ENCODE assay signal across 8 mouse cellular contexts in genomic region chr12:31499314-31500131, GRCm38 (mm10). TPM values are rescaled to one million over a fixed set of nuclear protein-coding genes. Genes with fewer than 3 reads are reported as not detected.
DNase-seq lines count a peak whose midpoint lies in the region; ATAC-seq and TF ChIP-seq lines count a peak whose summit lies in the region.

TSS of gene Cbll1 (minus strand) at chr12:31499616.

- DNase-seq in A20 (ENCODE audit: low read depth, low spot score): peak; percentile 98
- DNase-seq in heart, embryonic 10.5 days (ENCODE audit: low spot score): peak; percentile 97
- DNase-seq in liver: peak; percentile 95
- DNase-seq in spleen, postnatal 4 days (ENCODE audit: low spot score in 2 of 2): peak; percentile 93 to 96

- H3K36me3 ChIP-seq in heart, embryonic 10.5 days: peaks cover under 1% of the 10 kb centered on the region
- H3K36me3 ChIP-seq in kidney, embryonic 15.5 days: peaks cover 3% of the 10 kb centered on the region

- no peaks in the 10 kb centered on the region for H3K27me3 ChIP-seq in heart, embryonic 10.5 days (ENCODE audit: insufficient read depth, poor library complexity, severe bottlenecking)
- H3K27me3 ChIP-seq in kidney, embryonic 15.5 days: no peaks in the 10 kb centered on the region; the same call in 1 of the 2 replicates

- peak within 1 kb of the TSS; percentile 89 for H3K9ac ChIP-seq in kidney, embryonic 15.5 days

- peak within 1 kb of the TSS; percentile 74 for H3K27ac ChIP-seq in bone marrow macrophage, adult 2 months (ENCODE audit: insufficient read depth, low read depth, low read length)
- peak within 1 kb of the TSS; percentile 67 for H3K27ac ChIP-seq in embryonic fibroblast, embryonic 13.5 days (ENCODE audit: insufficient read depth, low read length)
- H3K27ac ChIP-seq in heart, embryonic 10.5 days: peak within 1 kb of the TSS; percentile 96
- H3K27ac ChIP-seq in kidney, embryonic 15.5 days: peak within 1 kb of the TSS; percentile 92

- under 1% methylated on average over 68 of the region's 68 CpGs for WGBS in heart, embryonic 10.5 days
- under 1% methylated on average over 68 of the region's 68 CpGs for WGBS in kidney, embryonic 15.5 days

- peaks cover 13% of the 10 kb centered on the region for H3K4me1 ChIP-seq in bone marrow macrophage, adult 2 months (ENCODE audit: control insufficient read depth, insufficient read depth, low read length)
- H3K4me1 ChIP-seq in embryonic fibroblast, embryonic 13.5 days (ENCODE audit: control insufficient read depth, insufficient read depth, low read length): 0 out of 2 replicates have a peak, but pooled peaks cover 5% of the 10 kb centered on the region
- peaks cover 16% of the 10 kb centered on the region for H3K4me1 ChIP-seq in heart, embryonic 10.5 days
- peaks cover 10% of the 10 kb centered on the region for H3K4me1 ChIP-seq in kidney, embryonic 15.5 days

- H3K4me3 ChIP-seq in bone marrow macrophage, adult 2 months (ENCODE audit: insufficient read depth, low read length): peak within 1 kb of the TSS; percentile 80
- peak within 1 kb of the TSS; percentile 81 for H3K4me3 ChIP-seq in embryonic fibroblast, embryonic 13.5 days (ENCODE audit: insufficient read depth, low read length)
- peak within 1 kb of the TSS; percentile 90 for H3K4me3 ChIP-seq in heart, embryonic 10.5 days
- H3K4me3 ChIP-seq in kidney, embryonic 15.5 days (replicated peaks): peak within 1 kb of the TSS; percentile 97

- peak within 1 kb of the TSS; percentile 80 for H3K4me2 ChIP-seq in kidney, embryonic 15.5 days

- peak; percentile 99 for ATAC-seq in kidney, embryonic 15.5 days (replicated peaks; ENCODE audit: low FRiP score)
- peak; percentile 94 for ATAC-seq in monocyte, adult 5-6 weeks (replicated peaks; ENCODE audit: insufficient number of reproducible peaks, low FRiP score, low TSS enrichment, poor library complexity, severe bottlenecking)

- TF ChIP-seq CTCF in bone marrow macrophage, adult 2 months (IDR thresholded peaks at IDR 0.05; ENCODE audit: low read depth, low read length): no peak
- TF ChIP-seq CTCF in embryonic fibroblast, embryonic 13.5 days (IDR thresholded peaks at IDR 0.05; ENCODE audit: borderline replicate concordance, insufficient read depth, low read length): no peak

- H3K9me3 ChIP-seq in heart, embryonic 10.5 days: no peaks in the 10 kb centered on the region
- no peaks in the 10 kb centered on the region for H3K9me3 ChIP-seq in kidney, embryonic 15.5 days (replicated peaks)

- TF ChIP-seq POLR2A in bone marrow macrophage, adult 2 months (IDR thresholded peaks at IDR 0.05; ENCODE audit: borderline replicate concordance, low read depth, low read length): 0 out of 2 replicates have a peak, but pooled peaks have one; percentile 17
- TF ChIP-seq POLR2A in embryonic fibroblast, embryonic 13.5 days (IDR thresholded peaks at IDR 0.05; ENCODE audit: low read depth, low read length): peak; percentile 95

RNA-seq across cellular contexts. Expression of gene Cbll1, which starts in this region (rescaled TPM):
- 20.7 and 24.7 TPM in 2 replicates for polyA plus RNA-seq in bone marrow macrophage, adult 2 months (2012; ENCODE audit: insufficient read depth, insufficient read length, missing spikeins)
- polyA plus RNA-seq in embryonic fibroblast, embryonic 13.5 days (2011; ENCODE audit: insufficient read length, low read depth, missing spikeins): 16.2 and 21.8 TPM in 2 replicates
- 10.6 and 12.6 TPM in 2 replicates for polyA plus RNA-seq in heart, embryonic 10.5 days (2016; fragmentation: Nextera tagmentation; extraction: Ambion mirVana)
- polyA plus RNA-seq in kidney, embryonic 15.5 days (2015; fragmentation: Nextera tagmentation; extraction: Ambion mirVana): 14.8 and 15.3 TPM in 2 replicates
- total RNA-seq in monocyte, adult 5-6 weeks (2017): 7.9 to 10.1 TPM (median 8.9 TPM) in 3 replicates

Comparison
In these comparisons a context has a peak if more than half of its experiments do, and no peak if none do; other contexts are left out.
1. Peak in every context shown above with its lines: DNase-seq, ATAC-seq, H3K4me3 ChIP-seq and H3K27ac ChIP-seq.